Mouse (Mus musculus): ENCODE measurements around the gene Tnks1bp1.

The Tnks1bp1 gene

DNA sequence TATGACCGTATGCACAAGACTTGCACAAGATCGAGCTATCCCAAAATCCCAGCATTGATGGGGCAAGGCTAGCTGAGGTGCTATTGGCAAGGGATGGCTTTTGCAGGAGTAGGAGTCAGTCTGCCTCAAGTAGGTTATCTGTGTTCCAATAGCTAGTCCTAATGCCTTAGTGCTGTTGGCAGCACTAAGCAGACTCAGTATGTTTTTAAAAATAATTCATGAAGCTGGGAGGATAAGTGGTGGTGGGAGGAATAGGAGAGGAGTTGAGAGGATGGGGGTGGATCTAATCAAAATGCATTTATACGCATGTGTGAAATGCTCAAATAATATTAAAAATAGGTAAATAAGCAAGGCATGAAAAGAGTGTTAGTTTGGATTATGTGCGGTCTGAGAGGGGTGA lies 43.5 kb downstream of the Tnks1bp1 start:
- DNase-seq (ENCODE audit: low spot score): no peak

DNA sequence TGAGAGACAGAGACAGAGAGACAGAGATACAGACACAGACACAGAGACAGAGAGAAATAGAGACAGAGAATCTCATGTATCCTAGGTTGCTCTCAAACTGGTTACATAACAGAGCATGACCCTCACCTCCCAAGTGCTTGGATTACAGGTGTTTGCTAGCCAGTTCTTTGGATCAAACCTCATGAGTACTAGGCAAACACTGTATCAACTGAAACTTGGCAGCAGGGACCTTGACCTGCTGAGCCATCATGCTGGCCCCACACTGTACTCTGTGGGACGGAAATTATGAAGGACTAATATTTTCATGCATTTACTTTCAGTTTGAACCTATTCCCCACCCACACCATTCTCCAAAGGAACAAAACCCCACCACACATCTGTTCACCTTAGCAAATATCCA lies 45.6 kb downstream of the Tnks1bp1 start:
- no peak for DNase-seq (ENCODE audit: low spot score)

DNA sequence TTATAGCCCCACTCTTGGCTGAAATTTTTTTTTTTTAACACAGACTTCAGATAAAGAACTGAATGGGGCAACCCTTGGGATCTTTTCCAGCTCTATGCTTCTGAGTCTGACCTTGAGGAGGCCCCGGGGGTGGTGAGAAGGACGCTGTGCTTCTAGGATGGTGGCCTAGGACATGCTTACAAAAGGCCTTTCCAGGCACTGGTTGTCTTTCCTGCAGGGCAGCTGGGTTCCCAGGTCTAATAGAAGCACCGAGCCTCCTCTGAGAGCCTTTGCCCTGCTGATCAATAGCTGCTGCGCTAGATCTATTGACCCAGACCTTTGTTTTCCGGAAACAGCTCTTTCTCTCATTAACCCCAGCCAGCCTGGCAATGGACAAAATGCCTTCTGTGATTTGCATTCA lies 48.1 kb downstream of the Tnks1bp1 start:
- peak; percentile 41 for DNase-seq (ENCODE audit: low spot score)

DNA sequence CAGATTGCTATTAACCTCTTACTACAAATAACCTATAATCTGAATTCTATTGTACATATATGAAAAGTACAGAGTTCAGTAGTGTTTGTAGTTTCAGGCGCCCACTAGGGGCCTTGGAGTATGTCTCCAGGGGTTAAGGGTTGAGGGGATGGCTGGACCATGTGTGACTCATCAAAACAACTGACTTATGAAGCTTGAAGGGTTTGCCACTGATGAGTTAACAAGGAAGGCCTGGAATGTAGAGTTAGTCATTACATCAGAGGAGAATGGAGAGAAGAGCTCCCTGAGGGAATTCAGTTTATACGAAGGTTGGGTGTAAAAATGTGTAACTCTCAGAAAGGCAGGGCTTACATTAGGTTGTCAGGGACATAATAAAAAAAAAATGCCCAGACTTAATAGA lies 50.2 kb downstream of the Tnks1bp1 start:
- no peak for DNase-seq (ENCODE audit: low spot score)

DNA sequence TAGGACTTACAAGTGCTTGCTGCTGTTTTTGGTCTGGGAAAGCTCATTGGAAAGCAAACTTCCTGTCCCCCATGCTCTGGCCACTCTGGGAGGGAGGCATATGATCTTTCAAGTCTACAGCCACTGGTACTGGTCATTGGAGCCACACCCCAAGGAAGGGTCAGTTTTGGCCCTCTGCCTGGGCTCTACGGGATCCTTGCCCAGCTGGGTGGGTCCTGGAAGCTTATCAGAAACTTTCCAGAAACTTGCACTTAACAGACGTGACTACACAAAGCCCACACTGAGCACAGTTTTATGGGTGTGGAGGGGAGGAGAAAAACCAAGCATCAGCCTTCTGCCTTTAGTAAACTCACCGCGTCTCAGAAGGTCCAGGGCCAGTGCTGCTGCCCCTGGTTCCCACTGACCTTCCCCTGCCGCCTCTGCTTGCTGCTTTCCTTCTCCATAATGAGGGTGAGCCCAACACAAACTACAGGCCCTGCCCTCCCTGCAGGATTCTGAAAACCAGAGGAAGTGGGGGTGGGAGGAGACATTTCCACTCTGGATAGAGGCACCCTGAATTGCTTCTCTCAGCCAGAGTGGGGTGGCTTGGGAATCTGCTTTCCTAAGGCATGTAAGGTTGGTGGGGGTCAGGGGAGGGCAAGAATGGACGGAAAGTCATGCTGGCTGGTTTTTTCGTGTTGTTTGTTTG lies 51.1 kb downstream of the Tnks1bp1 start:
- no peak for DNase-seq (ENCODE audit: low spot score)

DNA sequence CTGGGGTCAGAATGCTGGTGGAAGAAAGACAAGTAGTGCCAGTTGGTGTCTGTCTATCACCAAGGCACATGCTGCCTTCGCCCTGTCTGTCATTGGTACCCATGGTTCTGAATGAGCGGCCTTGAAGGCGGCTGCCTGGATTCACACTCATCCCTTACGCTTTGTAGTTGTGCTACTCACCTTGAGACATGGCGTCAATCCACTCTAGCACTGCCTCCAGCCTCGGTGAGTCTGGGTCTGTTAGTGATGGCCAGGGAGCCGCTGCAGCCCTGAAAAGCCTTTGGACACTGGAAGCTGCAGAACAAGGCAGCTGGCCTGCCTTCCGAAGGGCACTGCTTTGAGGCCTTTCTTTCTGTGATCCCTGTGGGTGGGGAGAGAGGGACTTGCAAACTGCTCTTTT lies 55.4 kb downstream of the Tnks1bp1 start:
- no peak for DNase-seq (ENCODE audit: low spot score)

DNA sequence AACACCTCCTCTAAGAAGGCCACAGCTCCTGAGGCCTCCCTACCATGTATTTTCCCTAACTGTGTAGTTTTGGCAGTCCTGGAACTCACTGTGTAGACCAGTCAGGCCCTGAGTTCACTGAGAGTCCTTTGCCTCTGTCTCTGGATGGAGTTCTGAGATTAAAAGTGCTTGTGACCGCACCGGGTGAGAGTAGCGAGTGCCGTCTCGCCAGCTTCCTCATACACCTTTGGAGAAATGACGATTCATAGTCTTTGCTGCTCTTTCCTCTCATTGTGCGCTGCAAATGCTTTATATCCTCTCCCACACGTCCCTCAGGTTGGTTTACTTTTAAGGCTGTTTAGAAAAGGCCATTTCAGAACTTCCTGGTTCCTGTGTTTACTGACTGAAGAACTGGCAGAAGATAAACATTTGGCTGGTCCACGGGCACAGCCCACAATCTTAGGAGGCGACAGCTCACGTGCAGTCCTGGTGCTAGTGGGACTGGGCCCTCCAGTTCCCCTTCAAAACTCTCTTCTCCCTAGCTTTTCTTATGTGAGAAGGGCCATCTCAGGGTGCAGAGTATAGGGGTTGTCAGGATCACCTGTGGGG lies 57.7 kb downstream of the Tnks1bp1 start:
- DNase-seq (ENCODE audit: low spot score): no peak

DNA sequence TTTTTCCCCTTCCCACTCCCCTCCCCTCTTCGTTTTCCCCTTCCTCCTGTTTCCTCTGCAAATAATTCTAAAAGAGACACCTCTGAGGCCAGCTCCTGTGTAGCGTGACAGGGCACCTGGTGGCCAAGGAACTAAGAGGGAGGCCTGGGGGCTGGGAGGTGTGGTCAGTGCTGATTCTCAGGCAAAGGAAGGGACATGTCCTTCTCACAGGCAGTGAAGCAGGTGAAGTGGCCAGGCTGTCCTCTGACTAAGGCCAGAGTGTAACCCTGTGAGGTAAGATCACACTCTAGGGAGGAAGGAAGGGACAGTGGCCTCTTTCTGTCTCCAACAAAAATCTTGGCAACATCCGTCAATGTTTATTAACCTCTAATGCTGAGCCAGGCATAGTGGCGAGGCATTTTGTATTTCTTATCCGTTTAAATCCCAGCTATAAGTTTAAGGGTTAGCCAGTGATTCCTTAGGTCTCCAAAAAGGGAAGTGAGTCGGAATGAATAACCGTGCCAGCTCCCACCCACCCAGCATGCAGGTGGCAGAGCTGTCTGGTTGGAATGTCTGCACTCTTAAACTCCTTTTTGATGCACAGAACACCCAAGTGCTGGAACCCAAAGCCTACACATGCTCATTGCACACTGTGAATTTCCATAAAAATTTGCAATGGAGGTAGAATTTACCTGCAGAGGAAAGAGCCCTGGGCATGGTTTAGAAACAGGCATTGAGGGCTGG lies 58.4 kb downstream of the Tnks1bp1 start:
- DNase-seq (ENCODE audit: low spot score): no peak

DNA sequence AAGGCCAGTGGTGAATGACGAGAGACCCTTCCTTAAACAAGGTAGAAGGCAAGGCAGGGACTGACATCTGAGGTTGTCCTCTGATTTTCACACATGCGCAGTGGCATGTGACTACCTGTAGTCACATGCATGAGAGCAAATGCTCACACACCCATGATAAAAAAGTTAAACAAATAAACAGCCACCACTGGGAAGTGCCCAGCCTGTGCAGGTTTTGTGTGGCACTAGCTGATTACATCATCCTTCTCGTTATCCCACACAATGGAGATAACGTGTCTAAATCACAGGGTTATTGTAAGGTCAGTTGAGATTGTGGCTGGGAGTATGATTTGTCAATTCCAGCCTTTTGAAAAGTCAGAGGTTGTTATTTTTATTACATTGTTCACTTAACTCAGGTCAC lies 59.1 kb downstream of the Tnks1bp1 start:
- DNase-seq (ENCODE audit: low spot score): no peak

DNA sequence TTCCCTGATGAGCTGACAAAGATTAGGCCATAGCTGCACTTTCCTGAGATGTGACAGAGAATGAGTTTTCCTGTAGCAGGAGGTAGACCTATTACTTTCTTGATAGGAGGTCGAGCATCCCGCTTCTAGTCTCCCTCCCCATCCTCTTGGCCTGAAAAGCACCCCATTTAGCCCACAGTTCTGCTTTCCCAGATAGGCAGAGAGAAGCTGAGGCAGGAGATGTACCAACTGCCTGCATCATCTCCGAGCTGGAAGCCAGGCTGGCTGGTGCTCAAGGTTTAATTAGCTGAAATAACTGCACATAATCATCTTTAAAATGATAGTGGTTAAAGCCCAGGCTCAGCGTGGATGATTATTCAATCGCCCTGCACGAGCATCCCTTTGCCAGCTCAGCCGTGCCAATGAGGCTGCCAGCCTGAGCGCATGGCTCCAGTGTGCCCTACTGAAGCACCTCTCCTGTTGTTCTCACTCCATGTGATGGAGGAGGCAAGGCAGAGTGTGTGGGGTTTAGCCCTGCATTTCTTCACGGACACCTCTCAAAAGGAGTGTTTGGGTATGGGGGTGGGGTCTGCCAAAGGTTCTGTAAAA lies 62.6 kb downstream of the Tnks1bp1 start:
- DNase-seq (ENCODE audit: low spot score): no peak

Measured in embryo, embryonic 10.5 days (tissue).